Mouse (Mus musculus): ENCODE data around the gene Atp2c1.

Atp2c1 gene

GRCm38 (mm10) chr9:105492744-105493143 lies 34.4 kb downstream of the Atp2c1 start:
- in situ Hi-C loops (cut with MboI, MseI) = loop anchor here (25.0 kb wide), 1 partner anchor 945 kb away; the partner anchor contains the start of genes Abhd14a, Abhd14b, Acy1 and Rpl29

- in situ Hi-C loops (cut with MboI, MseI) = loop anchor here (25.0 kb wide), 1 partner anchor 949 kb away; the partner anchor contains the start of genes Abhd14a, Abhd14b, Acy1 and Rpl29
Observed at GRCm38 (mm10) chr9:105488363-105488762, 38.8 kb downstream of the Atp2c1 start.

- in situ Hi-C loops (cut with MboI, MseI) = loop anchor here (25.0 kb wide), 1 partner anchor 953 kb away; the partner anchor contains the start of genes Abhd14a, Abhd14b, Acy1 and Rpl29
Observed at GRCm38 (mm10) chr9:105484338-105485084, 42.6 kb downstream of the Atp2c1 start.

- in situ Hi-C loops (cut with MboI, MseI) = loop anchor here (25.0 kb wide), 1 partner anchor 953 kb away; the partner anchor contains the start of genes Abhd14a, Abhd14b, Acy1 and Rpl29
Observed at GRCm38 (mm10) chr9:105483880-105484279, 43.2 kb downstream of the Atp2c1 start.

GRCm38 (mm10) chr9:105482715-105483510 lies 44.2 kb downstream of the Atp2c1 start:
- in situ Hi-C loops (cut with MboI, MseI) = loop anchor here (25.0 kb wide), 1 partner anchor 954 kb away; the partner anchor contains the start of genes Abhd14a, Abhd14b, Acy1 and Rpl29

- in situ Hi-C loops (cut with MboI, MseI) = loop anchor here (25.0 kb wide), 1 partner anchor 955 kb away; the partner anchor contains the start of genes Abhd14a, Abhd14b, Acy1 and Rpl29
Observed at GRCm38 (mm10) chr9:105482070-105482469, 45.0 kb downstream of the Atp2c1 start.

- in situ Hi-C loops (cut with MboI, MseI) = loop anchor here (25.0 kb wide), 1 partner anchor 961 kb away; the partner anchor contains the start of genes Abhd14a, Abhd14b, Acy1 and Rpl29
Observed at GRCm38 (mm10) chr9:105476134-105476533, 51.0 kb downstream of the Atp2c1 start.

- in situ Hi-C loops (cut with MboI, MseI) = loop anchor here (25.0 kb wide), 1 partner anchor 962 kb away; the partner anchor contains the start of genes Abhd14a, Abhd14b, Acy1 and Rpl29
Observed at GRCm38 (mm10) chr9:105474910-105475309, 52.2 kb downstream of the Atp2c1 start.

GRCm38 (mm10) chr9:105467787-105468186 lies 59.3 kb downstream of the Atp2c1 start:
- in situ Hi-C loops (cut with MboI, MseI) = no loop called here

GRCm38 (mm10) chr9:105461496-105461895 lies 65.6 kb downstream of the Atp2c1 start:
- in situ Hi-C loops (cut with MboI, MseI) = no loop called here

GRCm38 (mm10) chr9:105459032-105459431 lies 68.1 kb downstream of the Atp2c1 start:
- in situ Hi-C loops (cut with MboI, MseI) = no loop called here

- in situ Hi-C loops (cut with MboI, MseI) = loop anchor here (25.0 kb wide), 1 partner anchor 1654 kb away; no protein-coding TSS in a partner anchor
Observed at GRCm38 (mm10) chr9:105408549-105408948, 118.6 kb downstream of the Atp2c1 start.

- in situ Hi-C loops (cut with MboI, MseI) = loop anchor here (10.0 to 25.0 kb wide), 3 partner anchors 260 to 1120 kb away; partner anchors contain the start of genes Mrpl3 and Nudt16
Observed at GRCm38 (mm10) chr9:105395218-105395627, 131.9 kb downstream of the Atp2c1 start, which contains the start of the genes Aste1 and Nek11. Gene Aste1, plus strand, starts transcription at chr9:105395392. Gene Nek11, minus strand, starts transcription at chr9:105395524.

- in situ Hi-C loops (cut with MboI, MseI) = loop anchor here (10.0 to 25.0 kb wide), 3 partner anchors 260 to 1120 kb away; partner anchors contain the start of genes Mrpl3 and Nudt16
Observed at GRCm38 (mm10) chr9:105394720-105395119, 132.4 kb downstream of the Atp2c1 start.

GRCm38 (mm10) chr9:105390616-105391015 lies 136.5 kb downstream of the Atp2c1 start:
- in situ Hi-C loops (cut with MboI, MseI) = loop anchor here (10.0 to 25.0 kb wide), 3 partner anchors 256 to 1116 kb away; partner anchors contain the start of genes Mrpl3 and Nudt16

- in situ Hi-C loops (cut with MboI, MseI) = loop anchor here (5.0 to 25.0 kb wide), 2 partner anchors 327 to 817 kb away; partner anchors contain the start of gene Mrpl3
Observed at GRCm38 (mm10) chr9:105389289-105389688, 137.8 kb downstream of the Atp2c1 start.

GRCm38 (mm10) chr9:105387403-105387802 lies 139.7 kb downstream of the Atp2c1 start:
- in situ Hi-C loops (cut with MboI, MseI) = loop anchor here (5.0 to 25.0 kb wide), 2 partner anchors 325 to 815 kb away; partner anchors contain the start of gene Mrpl3

- in situ Hi-C loops (cut with MboI, MseI) = loop anchor here (25.0 kb wide), 1 partner anchor 317 kb away; the partner anchor contains the start of gene Mrpl3
Observed at GRCm38 (mm10) chr9:105379533-105380145, 147.5 kb downstream of the Atp2c1 start.

GRCm38 (mm10) chr9:105377622-105378021 lies 149.5 kb downstream of the Atp2c1 start:
- in situ Hi-C loops (cut with MboI, MseI) = loop anchor here (25.0 kb wide), 1 partner anchor 315 kb away; the partner anchor contains the start of gene Mrpl3

- in situ Hi-C loops (cut with MboI, MseI) = loop anchor here (25.0 kb wide), 1 partner anchor 315 kb away; the partner anchor contains the start of gene Mrpl3
Observed at GRCm38 (mm10) chr9:105376954-105377530, 150.1 kb downstream of the Atp2c1 start.

Data from regulatory T cell (primary cell).